Mouse (Mus musculus) embryo, embryonic 10 days (tissue): ENCODE data around the gene Arap2.

Source experiments
- DNase-seq: peaks from one replicate; pipeline ENCODE4 v3.0.0-alpha.2; 2015; ENCODE audit warnings: low spot score

The Arap2 gene

GRCm38 (mm10) chr5:62622848-62623479, 143.0 kb downstream of the Arap2 start:
- DNase-seq, result no peak

DNA sequence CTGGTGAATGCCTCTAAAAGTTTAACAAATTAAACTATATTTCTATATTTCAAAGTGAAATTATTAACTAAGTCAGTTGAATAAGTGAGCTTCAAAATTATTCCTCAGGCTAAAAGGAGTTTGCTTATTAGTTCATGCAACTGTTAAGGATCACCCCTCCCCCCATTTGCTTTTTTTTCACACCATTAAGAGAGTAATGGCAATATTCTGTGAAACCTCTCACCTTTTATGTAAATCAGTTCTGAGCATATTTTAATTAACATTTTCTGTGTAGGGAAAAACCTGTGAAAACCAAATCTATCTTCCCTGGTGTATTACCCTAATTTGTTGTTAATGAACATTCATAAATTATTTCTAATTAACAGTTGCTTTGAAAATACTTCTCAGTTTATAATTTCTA, 147.7 kb downstream of the Arap2 start:
- DNase-seq, result no peak

GRCm38 (mm10) chr5:62611990-62612389, 154.0 kb downstream of the Arap2 start:
- DNase-seq, result no peak

DNA sequence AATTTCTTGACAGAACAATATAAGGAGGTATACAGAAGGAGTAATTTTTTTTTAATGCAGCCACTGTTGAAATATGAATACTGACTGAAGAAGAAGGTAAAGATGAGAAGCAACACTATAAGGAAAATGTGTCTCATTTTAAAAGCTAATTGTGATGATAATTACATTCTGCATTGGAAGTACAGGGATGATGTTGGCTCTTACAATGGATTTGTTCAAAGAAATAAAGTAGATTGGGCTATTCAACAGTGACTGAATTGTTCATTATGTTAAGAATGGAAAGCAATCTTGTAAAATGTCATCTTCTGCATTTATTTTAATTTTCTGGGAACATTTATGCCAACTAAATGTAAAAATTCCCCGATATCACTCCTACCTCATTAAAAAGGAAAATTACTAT, 178.6 kb downstream of the Arap2 start:
- no peak for DNase-seq

- DNase-seq, result no peak
These were observed 183.3 kb downstream of the Arap2 start for GRCm38 (mm10) chr5:62582643-62583042.

GRCm38 (mm10) chr5:62581699-62582098, 184.3 kb downstream of the Arap2 start:
- no peak for DNase-seq

GRCm38 (mm10) chr5:62574336-62574844, 191.6 kb downstream of the Arap2 start:
- no peak for DNase-seq
